Mouse (Mus musculus) testis, adult 2 months (tissue): ENCODE results near the gene Tenm1. TPM values are rescaled to one million over a fixed set of nuclear protein-coding genes. Genes with fewer than 3 reads are reported as not detected.

Experiments
- H3K27ac ChIP-seq: fragments of 200-500 bp; 2 replicates; pipeline ENCODE4 v1.5.1; 2012; ENCODE audit warnings: low read depth, low read length; ENCODE audit not compliant: control insufficient read depth, insufficient read depth
- H3K27me3 ChIP-seq: fragments of 200-500 bp; 2 replicates; pipeline ENCODE4 v1.6.1; 2012; ENCODE audit warnings: mild to moderate bottlenecking, low read length, moderate library complexity; ENCODE audit not compliant: control insufficient read depth, insufficient read depth
- H3K36me3 ChIP-seq: fragments of 200-500 bp; 2 replicates; pipeline ENCODE4 v1.6.1; 2012; ENCODE audit warnings: mild to moderate bottlenecking, low read length; ENCODE audit not compliant: control insufficient read depth, insufficient read depth
- H3K4me1 ChIP-seq: fragments of 200-500 bp; 2 replicates; pipeline ENCODE4 v1.6.1; 2012; ENCODE audit warnings: low read length; ENCODE audit not compliant: control insufficient read depth, insufficient read depth
- H3K4me3 ChIP-seq: fragments of 200-500 bp; 2 replicates; pipeline ENCODE4 v1.5.1; 2012; ENCODE audit warnings: low read depth, mild to moderate bottlenecking, low read length, moderate library complexity, mixed read lengths; ENCODE audit not compliant: control insufficient read depth
- CTCF ChIP-seq: fragments of 200-500 bp; IDR thresholded peaks from 2 replicates; pipeline ENCODE4 v1.5.1; 2012; ENCODE audit warnings: low read depth, mild to moderate bottlenecking, inconsistent platforms, low read length, moderate library complexity; ENCODE audit not compliant: control insufficient read depth, insufficient read depth, insufficient replicate concordance
- POLR2A ChIP-seq: fragments of 200-500 bp; IDR thresholded peaks from 2 replicates; pipeline ENCODE4 v1.6.1; 2012; ENCODE audit warnings: low read depth, mild to moderate bottlenecking, inconsistent platforms, low read length, moderate library complexity; ENCODE audit not compliant: control insufficient read depth
- polyA plus RNA-seq: library from polyadenylated mRNA; depleted of rRNA; stranded (reverse); fragments of >200 nt; gene quantifications from 2 replicates; pipeline ENCODE4 v1.2.3, GENCODE M21; 2012

Gene Tenm1
- polyA plus RNA-seq, 1 experiment = 0.02 TPM

GRCm38 (mm10) chrX:43182975-43183374, 246.0 kb downstream of the Tenm1 start:
- Histone ChIP-seq H3K27ac (no peak overlapping the region), H3K4me1 (no peaks in the 10 kb centered on the region), H3K36me3 (no peaks in the 10 kb centered on the region), H3K4me3 (no peak overlapping the region), H3K27me3 (no peaks in the 10 kb centered on the region)
- TF ChIP-seq POLR2A (no peak), CTCF (no peak)

GRCm38 (mm10) chrX:43151561-43151960, 277.4 kb downstream of the Tenm1 start:
- no peak for TF ChIP-seq POLR2A
- no peak for TF ChIP-seq CTCF
- no peak overlapping the region for H3K4me3 ChIP-seq

DNA sequence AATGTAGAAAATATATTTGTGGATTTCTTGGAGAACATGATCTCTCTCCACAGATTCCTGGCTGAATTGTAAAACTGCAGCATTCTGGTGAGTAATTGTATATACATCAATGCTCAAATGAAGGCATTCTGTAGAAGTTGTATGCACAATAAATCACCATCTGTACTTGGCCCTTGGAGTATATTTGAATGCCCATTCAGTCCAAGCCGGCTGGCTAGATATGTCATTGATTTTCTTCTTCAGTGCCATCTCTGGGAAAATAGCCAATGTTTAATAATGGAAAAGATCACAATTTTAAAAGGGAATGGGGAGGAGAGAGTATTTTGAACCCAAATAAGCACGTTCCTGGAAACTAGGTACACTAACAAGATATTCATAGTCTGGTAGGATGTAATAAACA, 299.2 kb downstream of the Tenm1 start:
- no peak overlapping the region for H3K27ac ChIP-seq
- no peak for TF ChIP-seq CTCF
- no peak for TF ChIP-seq POLR2A
- no peaks in the 10 kb centered on the region for H3K4me1 ChIP-seq
- H3K36me3 ChIP-seq = no peaks in the 10 kb centered on the region
- H3K4me3 ChIP-seq = no peak overlapping the region
- no peaks in the 10 kb centered on the region for H3K27me3 ChIP-seq

More at GRCm38 (mm10) chrX:43151561-43151960, 277.4 kb downstream of the Tenm1 start:
- Histone ChIP-seq H3K36me3 (no peaks in the 10 kb centered on the region), H3K27me3 (no peaks in the 10 kb centered on the region), H3K27ac (no peak overlapping the region), H3K4me1 (no peaks in the 10 kb centered on the region)

- no peak overlapping the region for H3K4me3 ChIP-seq
- H3K27ac ChIP-seq = no peak overlapping the region
- H3K4me1 ChIP-seq = no peaks in the 10 kb centered on the region
- no peaks in the 10 kb centered on the region for H3K27me3 ChIP-seq
- no peaks in the 10 kb centered on the region for H3K36me3 ChIP-seq
- TF ChIP-seq POLR2A (no peak), CTCF (no peak)
Measured at GRCm38 (mm10) chrX:43122491-43122890, 306.4 kb downstream of the Tenm1 start.

DNA sequence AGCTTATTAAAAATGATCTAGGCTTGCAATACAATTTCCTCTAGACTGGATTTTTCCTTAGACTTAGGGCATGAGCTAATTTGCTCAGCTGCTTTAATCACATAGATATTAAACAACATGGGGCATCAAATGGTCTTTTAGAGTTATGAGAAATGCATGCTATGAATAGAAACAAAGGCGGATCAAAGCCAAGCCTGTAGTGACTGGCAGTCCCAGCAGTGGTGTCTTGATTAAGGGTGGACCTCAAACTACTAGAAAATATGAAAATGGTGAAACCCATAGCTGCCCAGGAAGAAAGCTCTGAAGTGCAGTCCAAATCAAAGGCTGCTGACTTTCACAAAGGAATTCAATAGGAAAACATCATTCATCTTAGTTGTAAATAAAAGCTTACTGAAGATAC, 306.9 kb downstream of the Tenm1 start:
- no peaks in the 10 kb centered on the region for H3K27me3 ChIP-seq
- no peak for TF ChIP-seq CTCF
- TF ChIP-seq POLR2A = no peak
- no peak overlapping the region for H3K27ac ChIP-seq
- H3K4me3 ChIP-seq = no peak overlapping the region
- no peaks in the 10 kb centered on the region for H3K4me1 ChIP-seq
- no peaks in the 10 kb centered on the region for H3K36me3 ChIP-seq

- no peaks in the 10 kb centered on the region for H3K4me1 ChIP-seq
- H3K36me3 ChIP-seq = no peaks in the 10 kb centered on the region
- no peak overlapping the region for H3K27ac ChIP-seq
- no peak overlapping the region for H3K4me3 ChIP-seq
- no peaks in the 10 kb centered on the region for H3K27me3 ChIP-seq
- no peak for TF ChIP-seq POLR2A
- TF ChIP-seq CTCF = no peak
Measured at GRCm38 (mm10) chrX:42986100-42986499, 442.8 kb downstream of the Tenm1 start.

GRCm38 (mm10) chrX:42973562-42973961, 455.4 kb downstream of the Tenm1 start:
- Histone ChIP-seq H3K4me1 (no peaks in the 10 kb centered on the region), H3K4me3 (no peak overlapping the region), H3K36me3 (no peaks in the 10 kb centered on the region), H3K27me3 (no peaks in the 10 kb centered on the region), H3K27ac (no peak overlapping the region)
- no peak for TF ChIP-seq CTCF
- TF ChIP-seq POLR2A = no peak

DNA sequence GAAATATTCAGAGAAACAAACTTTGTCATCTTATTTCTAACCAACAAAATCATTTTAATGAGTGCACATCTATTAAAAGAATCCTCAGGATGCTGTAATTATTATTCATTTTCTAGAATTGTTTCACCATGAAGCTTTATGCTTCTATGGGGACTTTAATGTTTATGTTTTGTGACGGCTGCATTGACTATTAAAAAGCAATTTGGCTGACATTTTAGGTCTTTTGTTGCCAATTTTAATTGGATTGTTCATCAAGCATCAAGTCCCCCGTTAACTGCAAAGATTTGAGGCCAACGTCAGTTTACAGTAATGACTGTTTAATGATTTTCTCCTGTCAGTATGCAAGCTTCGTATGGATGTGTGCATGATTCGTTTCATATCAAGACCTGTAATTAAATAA, 461.3 kb downstream of the Tenm1 start:
- H3K4me3 ChIP-seq = no peak overlapping the region
- no peak for TF ChIP-seq CTCF
- TF ChIP-seq POLR2A = no peak
- no peaks in the 10 kb centered on the region for H3K4me1 ChIP-seq
- no peaks in the 10 kb centered on the region for H3K36me3 ChIP-seq
- H3K27ac ChIP-seq = no peak overlapping the region
- H3K27me3 ChIP-seq = no peaks in the 10 kb centered on the region
